Mouse (Mus musculus): ENCODE measurements around the gene Cpsf6.

DNA sequence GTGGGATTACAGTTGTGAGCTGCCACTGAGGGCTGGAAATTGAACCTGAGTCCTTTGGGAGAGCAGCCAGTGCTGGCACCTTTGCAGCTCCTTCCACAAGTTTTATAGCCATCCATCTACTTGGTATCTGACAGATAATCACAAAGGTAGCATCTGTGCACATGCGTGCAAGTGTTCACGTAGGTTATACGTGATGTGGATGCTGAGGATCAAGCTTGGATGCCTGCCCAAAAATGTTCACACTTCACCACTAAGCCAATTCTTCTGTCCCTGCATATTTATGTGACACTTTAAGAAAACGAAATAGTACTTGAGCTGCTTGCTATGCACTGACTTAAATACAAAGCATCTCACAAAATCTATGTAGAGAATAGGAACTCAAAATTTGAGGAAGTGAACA lies 38.8 kb downstream of the Cpsf6 start:
- TF ChIP-seq POLR2A (IDR thresholded peaks at IDR 0.05; ENCODE audit: low read depth, low read length) (no peak), CTCF (IDR thresholded peaks at IDR 0.05; ENCODE audit: borderline replicate concordance, insufficient read depth, low read length) (no peak)
